Mouse (Mus musculus): Measurements from ENCODE around the gene Pigq. TPM values are rescaled to one million over a fixed set of nuclear protein-coding genes. Genes with fewer than 3 reads are reported as not detected.

Pigq gene
- polyA plus RNA-seq, 1 experiment: 239 TPM

GRCm38 (mm10) chr17:25877025-25877424, 67.7 kb downstream of the Pigq start:
- Histone ChIP-seq H3K4me3 (ENCODE audit: extremely low read depth, insufficient read depth, insufficient read length) (no peak overlapping the region), H3K36me3 (ENCODE audit: control insufficient read depth, insufficient read depth, low read length) (peaks cover 4% of the 10 kb centered on the region; the same call in 1 of the 2 replicates), H3K4me1 (ENCODE audit: control insufficient read depth, insufficient read depth, insufficient read length) (no peaks in the 10 kb centered on the region; the same call in 1 of the 2 replicates), H3K27me3 (ENCODE audit: control insufficient read depth, insufficient read depth, low read length) (no peaks in the 10 kb centered on the region), H3K27ac (ENCODE audit: insufficient read depth, low read length) (no peak overlapping the region)
- WGBS: 96% methylated on average over 3 of the region's 3 CpGs
- no peak for TF ChIP-seq POLR2A (IDR thresholded peaks at IDR 0.05; ENCODE audit: low read depth, low read length)
- no peak for TF ChIP-seq CTCF (IDR thresholded peaks at IDR 0.05; ENCODE audit: extremely low read depth, insufficient read depth, insufficient read length, insufficient replicate concordance)
- DNase-seq (ENCODE audit: low read depth in 1 of 2, low spot score in 2 of 2): no peak

Other genes starting within 250 kb of the Pigq start
- gene Gng13, start 227.8 kb downstream of the Pigq start, polyA plus RNA-seq (2012; rRNA removed): 0.16 TPM in 1 of 2 replicates, not detected in the other
- 10.6 and 13.0 TPM in 2 replicates for gene Chtf18, start 217.5 kb downstream of the Pigq start, polyA plus RNA-seq (2012; rRNA removed)
- gene Rpusd1, start 217.3 kb downstream of the Pigq start, polyA plus RNA-seq (2012; rRNA removed): 25.9 and 37.9 TPM in 2 replicates
- 0.09 and 0.13 TPM in 2 replicates for gene Mslnl, start 208.9 kb downstream of the Pigq start, polyA plus RNA-seq (2012; rRNA removed)
- 3.1 and 6.8 TPM in 2 replicates for gene Msln, start 190.6 kb downstream of the Pigq start, polyA plus RNA-seq (2012; rRNA removed)
- 18.6 and 20.7 TPM in 2 replicates for gene Narfl, start 171.2 kb downstream of the Pigq start, polyA plus RNA-seq (2012; rRNA removed)
- 37.9 and 49.4 TPM in 2 replicates for gene Haghl, start 159.3 kb downstream of the Pigq start, polyA plus RNA-seq (2012; rRNA removed)
- 0.08 TPM in 1 of 2 replicates, not detected in the other for gene Ccdc78, start 158.4 kb downstream of the Pigq start, polyA plus RNA-seq (2012; rRNA removed)
- 96.7 and 113 TPM in 2 replicates for gene Fam173a, start 152.0 kb downstream of the Pigq start, polyA plus RNA-seq (2012; rRNA removed)
- gene AC134908.4, start 149.3 kb downstream of the Pigq start, polyA plus RNA-seq (2012; rRNA removed): 1.1 TPM in 1 of 2 replicates, not detected in the other
- 37.6 and 61.5 TPM in 2 replicates for gene Metrn, start 147.8 kb downstream of the Pigq start, polyA plus RNA-seq (2012; rRNA removed)
- 1.2 and 1.4 TPM in 2 replicates for gene Fbxl16, start 135.9 kb downstream of the Pigq start, polyA plus RNA-seq (2012; rRNA removed)
- 33.6 and 38.6 TPM in 2 replicates for gene Wdr24, start 121.3 kb downstream of the Pigq start, polyA plus RNA-seq (2012; rRNA removed)
- 30.9 and 31.3 TPM in 2 replicates for gene Jmjd8, start 116.1 kb downstream of the Pigq start, polyA plus RNA-seq (2012; rRNA removed)
- 85.4 and 104 TPM in 2 replicates for gene Stub1, start 111.5 kb downstream of the Pigq start, polyA plus RNA-seq (2012; rRNA removed)
- 5.5 and 7.3 TPM in 2 replicates for gene Rhbdl1, start 107.6 kb downstream of the Pigq start, polyA plus RNA-seq (2012; rRNA removed)
- gene Gm20683, start 103.2 kb downstream of the Pigq start, polyA plus RNA-seq (2012; rRNA removed): 29.5 and 34.1 TPM in 2 replicates
- gene Rhot2, start 100.1 kb downstream of the Pigq start, polyA plus RNA-seq (2012; rRNA removed): 62.1 and 77.0 TPM in 2 replicates
- gene Wdr90, start 83.4 kb downstream of the Pigq start, polyA plus RNA-seq (2012; rRNA removed): 34.5 and 45.0 TPM in 2 replicates
- gene Mcrip2, start 76.2 kb downstream of the Pigq start, polyA plus RNA-seq (2012; rRNA removed): 17.3 and 21.7 TPM in 2 replicates
- gene Mettl26, start 69.9 kb downstream of the Pigq start, polyA plus RNA-seq (2012; rRNA removed): 53.6 and 81.2 TPM in 2 replicates
- 0.74 and 0.99 TPM in 2 replicates for gene Wfikkn1, start 64.1 kb downstream of the Pigq start, polyA plus RNA-seq (2012; rRNA removed)
- gene Rab40c, start 25.2 kb downstream of the Pigq start, polyA plus RNA-seq (2012; rRNA removed): 26.8 and 31.6 TPM in 2 replicates
- 4.3 and 4.7 TPM in 2 replicates for gene Nhlrc4, start within 50 bp of the Pigq start, polyA plus RNA-seq (2012; rRNA removed)
- not detected in 2 replicates for gene A930017K11Rik, start 7.6 kb upstream of the Pigq start, polyA plus RNA-seq (2012; rRNA removed)
- gene Capn15, start 40.9 kb upstream of the Pigq start, polyA plus RNA-seq (2012; rRNA removed): 35.0 and 45.9 TPM in 2 replicates
- 13.3 and 13.6 TPM in 2 replicates for gene Rab11fip3, start 124.6 kb upstream of the Pigq start, polyA plus RNA-seq (2012; rRNA removed)
- gene Decr2, start 145.4 kb upstream of the Pigq start, polyA plus RNA-seq (2012; rRNA removed): 5.7 and 5.8 TPM in 2 replicates
- gene Nme4, start 150.7 kb upstream of the Pigq start, polyA plus RNA-seq (2012; rRNA removed): 13.7 and 17.7 TPM in 2 replicates
- gene Tmem8, start 168.4 kb upstream of the Pigq start, polyA plus RNA-seq (2012; rRNA removed): 44.9 and 58.3 TPM in 2 replicates
- 39.5 and 49.5 TPM in 2 replicates for gene Mrpl28, start 178.6 kb upstream of the Pigq start, polyA plus RNA-seq (2012; rRNA removed)
- 18.6 and 18.9 TPM in 2 replicates for gene Axin1, start 193.8 kb upstream of the Pigq start, polyA plus RNA-seq (2012; rRNA removed)

Measured in spleen, adult 2 months (tissue).